Mouse (Mus musculus) monocyte, adult 2 months (primary cell): Measurements from ENCODE around the gene Tfdp2.

ENCODE experiments used
- DNase-seq, 2 experiments: peaks; one replicate each; pipeline ENCODE4 v3.0.0; 2022; ENCODE audit warnings: low spot score in 2 of 2, low read depth in 1 of 2

The Tfdp2 gene

DNA sequence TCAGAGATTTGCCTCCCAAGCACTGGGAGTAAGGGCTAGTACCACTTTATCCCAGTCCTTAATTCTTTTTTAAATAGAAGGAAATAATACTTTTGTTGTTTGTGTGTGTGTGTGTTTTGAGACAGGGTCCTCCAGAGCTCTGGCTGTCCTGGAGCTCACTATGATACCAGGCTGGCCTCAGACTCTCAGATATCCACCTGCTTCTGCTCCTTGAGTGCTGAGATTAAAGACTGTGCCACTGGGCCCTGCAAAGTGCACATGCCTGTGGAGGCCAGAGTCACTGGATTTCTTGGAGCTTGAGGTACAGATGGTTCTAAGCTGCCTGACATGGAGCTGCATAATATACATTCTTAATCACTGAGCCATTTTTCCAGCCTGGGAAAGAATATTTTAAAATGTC lies 32.2 kb downstream of the Tfdp2 start:
- no peak for DNase-seq

DNA sequence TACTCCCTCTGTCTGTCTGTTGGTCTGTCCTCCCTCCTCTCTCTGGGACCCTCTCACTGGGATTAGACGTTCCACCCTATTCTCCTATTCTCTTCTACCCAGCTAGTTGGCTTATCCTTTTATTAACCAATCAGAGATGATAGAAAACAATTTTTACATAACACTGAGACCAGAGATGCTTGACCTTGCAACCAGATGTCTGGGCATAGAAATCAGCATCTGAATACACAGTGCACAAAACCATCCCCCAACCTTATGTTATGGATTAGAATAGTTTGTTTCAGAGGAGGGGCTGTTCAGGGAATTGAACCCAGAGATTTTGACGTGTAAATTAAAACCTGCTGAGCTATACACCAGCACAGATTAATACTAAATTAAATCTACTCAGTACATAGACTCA lies 34.2 kb downstream of the Tfdp2 start:
- DNase-seq: no peak

DNA sequence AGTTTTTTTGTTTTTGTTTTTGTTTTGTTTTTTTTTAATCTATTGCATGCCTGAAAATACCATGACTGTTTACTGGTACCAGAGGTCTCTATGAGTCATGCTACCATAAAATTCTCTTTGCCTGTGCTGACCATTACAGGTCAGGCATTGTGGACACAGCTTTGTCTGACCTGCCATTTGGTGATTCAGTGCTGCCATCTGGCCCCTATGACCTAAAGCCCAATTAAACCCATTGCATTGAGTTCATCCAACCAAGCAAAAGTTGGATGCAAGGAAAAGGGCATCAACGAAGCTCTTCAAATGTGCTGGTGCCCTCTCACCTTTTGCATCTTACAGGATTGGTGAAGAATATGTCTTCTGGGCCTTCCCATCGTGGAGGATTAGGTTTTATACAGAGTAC lies 39.4 kb downstream of the Tfdp2 start:
- no peak for DNase-seq

DNA sequence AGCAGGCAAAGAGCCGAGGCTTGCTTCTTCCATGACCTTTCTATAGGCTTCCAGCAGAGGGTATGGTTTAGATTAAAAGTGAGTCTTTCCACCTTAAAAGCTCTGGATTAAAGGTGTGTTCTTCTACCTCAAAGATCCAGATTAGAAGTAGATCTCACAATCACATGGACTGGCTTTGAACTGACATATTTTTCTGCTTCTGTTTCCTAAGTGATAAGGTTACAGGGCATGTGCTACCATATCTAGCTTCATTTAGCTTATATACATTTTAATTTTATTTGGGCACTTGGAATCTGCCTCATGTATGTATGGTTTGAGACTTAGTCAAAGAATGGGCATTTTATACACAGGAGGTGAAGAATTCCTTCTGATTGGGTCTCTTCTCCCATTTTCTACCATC lies 41.3 kb downstream of the Tfdp2 start:
- no peak for DNase-seq

DNA sequence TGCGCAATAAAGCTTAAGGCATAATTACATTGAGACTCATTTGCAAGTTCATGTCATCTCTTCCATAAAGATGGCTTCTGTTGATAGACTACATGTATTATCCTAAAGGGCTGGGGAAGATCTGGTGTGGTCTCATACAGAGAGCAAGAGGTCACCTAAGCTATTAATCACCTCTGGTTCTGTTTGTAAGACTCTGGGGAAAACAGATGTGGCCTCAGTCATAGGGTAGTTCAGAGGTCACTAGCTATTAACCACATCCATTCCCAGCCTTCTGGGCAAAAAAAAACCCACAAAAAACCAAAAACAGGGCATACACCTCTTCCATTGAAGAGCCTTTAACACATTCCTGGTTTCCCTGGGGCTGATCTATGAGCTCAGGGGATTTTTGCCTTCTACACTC lies 42.2 kb downstream of the Tfdp2 start:
- DNase-seq: no peak

DNA sequence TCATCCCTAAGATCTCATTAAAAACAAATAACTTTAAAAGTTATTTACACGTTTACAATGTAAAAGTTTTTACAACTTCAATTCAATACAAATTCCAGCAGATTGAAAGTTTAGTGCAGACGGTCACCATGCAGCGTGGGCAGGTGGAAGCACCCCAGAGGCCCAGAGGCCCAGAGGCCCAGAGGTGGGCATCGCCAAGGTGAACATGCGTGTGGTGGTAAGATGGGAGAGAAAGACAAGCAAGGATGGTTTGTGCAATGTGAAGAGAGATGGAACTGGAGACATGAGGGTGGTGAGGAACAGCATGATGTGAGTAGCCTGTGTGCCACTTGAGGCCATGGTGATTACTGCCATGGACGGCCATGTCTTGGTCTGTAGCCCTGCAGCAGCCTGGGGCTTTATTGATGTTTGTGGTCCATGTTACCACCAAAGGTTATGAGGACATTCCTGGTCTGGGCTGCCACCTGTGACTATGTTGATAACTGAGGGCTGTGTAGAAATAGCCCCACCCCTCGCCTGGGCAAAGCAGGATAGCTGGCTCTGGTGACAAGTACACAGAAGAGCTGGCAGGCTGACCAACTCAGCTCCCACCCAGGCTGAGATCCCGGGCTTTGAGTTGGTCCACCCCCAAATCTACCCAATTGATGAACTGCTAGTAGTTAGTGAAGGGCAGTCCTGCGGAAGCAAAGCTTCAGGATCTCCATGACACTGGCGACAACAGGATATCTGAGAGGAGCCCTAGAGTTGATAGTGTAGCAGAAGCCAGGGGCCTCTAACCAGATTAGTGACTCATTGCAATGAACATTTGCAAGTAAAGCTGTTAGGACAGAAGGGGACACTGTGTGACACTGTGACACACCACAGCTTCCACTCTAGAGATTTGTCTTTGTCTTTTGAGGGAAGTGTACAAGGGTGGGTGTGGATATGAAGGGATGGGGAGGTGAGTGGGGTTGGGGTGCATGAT lies 45.3 kb downstream of the Tfdp2 start:
- DNase-seq: no peak

DNA sequence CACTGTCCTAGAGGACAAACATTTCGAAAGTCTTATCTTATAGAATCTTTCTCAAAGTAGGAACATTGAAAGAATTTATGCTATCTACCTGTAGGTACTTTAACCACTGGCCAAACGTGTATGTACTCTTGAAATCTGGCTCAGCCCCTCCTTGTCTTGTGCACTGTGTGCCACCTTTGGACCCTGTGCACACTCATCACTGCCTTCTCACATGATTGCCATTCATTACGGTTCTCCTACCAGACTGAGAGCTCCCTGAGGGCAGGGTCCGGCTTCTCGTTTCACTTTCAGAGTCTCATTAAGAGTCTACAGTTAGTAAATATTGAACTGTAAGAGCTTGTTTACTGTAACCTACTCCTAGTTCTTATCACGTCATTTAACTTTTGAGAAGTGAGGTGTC lies 47.8 kb downstream of the Tfdp2 start:
- no peak for DNase-seq

DNA sequence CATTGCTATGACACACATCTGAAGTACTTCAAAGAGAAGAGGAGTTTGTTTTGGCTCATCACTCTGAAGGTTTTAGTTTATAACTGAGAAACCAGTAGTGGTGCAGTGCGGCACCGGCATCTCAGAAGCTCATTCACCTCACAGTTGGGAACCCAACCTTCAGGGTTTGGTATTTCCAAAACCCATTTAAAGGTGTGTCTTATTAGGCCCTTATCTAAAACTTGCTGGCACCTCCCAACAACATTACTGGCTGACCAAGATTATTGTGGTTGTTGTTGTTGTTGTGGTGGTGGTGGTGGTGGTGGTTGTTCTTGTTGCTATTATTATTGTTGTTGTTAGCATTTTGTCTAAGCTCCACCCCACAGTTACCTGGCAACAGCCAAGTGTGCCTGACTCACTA lies 58.7 kb downstream of the Tfdp2 start:
- no peak for DNase-seq

DNA sequence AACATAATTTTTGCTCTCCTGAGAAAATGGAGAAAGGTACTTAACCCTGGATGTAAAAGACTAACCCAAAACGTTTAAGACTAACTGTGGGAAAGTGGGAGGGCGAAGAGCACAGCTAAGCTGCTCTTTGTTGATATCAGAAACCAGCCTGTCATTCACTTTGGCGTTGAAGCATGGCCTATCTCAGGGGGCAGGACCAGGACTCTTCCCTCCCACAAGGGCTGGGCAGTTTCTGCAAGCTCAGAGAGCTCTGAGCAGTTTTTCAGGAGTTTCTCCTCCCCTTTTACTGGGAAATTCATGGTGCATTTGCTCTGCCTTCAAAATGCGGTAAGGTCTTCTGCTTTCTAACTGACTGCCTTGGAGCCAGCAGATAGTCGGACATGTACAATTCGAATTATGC lies 62.4 kb downstream of the Tfdp2 start:
- DNase-seq: no peak

DNA sequence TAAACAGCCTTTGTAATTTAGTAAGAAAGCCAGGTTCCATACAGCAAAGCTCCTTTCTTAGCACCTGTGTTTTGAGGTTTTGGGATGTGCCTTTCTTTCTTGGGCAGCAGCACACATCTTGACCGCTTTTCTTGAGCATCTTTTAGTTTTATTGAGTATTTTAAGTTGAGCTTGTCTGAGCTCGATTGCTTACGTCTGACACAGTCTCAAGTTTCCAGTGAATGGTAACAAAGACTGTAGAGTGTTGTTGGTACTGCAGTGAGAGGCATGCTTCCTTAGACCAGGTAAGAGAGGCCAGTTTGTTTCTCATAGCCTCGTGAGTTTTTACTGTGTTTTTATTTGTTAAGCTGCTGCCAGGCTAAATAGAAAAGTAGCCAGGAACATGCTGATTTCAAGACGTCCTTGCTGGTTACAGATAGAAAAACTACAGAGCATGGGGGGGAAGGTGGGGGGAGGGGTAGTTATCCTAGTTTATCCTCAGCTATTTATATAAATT lies 63.0 kb downstream of the Tfdp2 start:
- DNase-seq: no peak

DNA sequence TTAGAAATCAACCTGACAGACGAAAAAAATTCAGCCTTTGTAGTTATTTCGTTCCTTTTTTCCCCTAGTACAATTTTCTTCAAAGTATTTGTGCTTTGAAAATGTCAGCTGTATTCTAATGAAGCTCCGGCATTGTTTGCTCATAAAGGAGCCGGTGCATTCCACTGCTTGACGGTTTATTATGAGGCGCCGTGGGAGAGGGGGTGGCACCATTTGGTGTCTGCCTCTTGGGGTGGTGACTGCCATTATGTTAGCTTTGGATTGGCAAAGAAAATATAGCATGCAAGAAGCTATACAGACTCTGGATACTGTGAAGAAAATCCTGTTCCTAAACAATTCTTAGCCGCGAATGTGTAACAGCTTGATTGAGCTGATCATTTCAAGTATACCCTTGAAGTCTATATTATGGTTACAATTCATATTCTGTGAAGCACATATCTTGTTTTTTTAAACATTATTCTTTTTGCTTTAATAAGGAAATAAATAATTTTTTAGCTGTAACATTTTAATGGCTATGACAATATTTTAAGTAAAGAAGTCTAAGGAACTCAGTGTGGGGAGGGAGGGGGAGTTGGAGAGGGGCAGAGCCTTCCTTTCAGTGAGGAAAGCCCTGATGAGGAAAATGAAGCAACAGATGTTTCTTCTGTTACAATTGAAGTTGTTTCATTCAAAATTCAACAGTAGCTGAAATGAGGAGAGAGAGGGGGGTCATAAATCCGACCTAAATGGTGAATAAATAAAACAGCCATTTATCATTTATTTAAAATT lies 63.9 kb downstream of the Tfdp2 start:
- no peak for DNase-seq

DNA sequence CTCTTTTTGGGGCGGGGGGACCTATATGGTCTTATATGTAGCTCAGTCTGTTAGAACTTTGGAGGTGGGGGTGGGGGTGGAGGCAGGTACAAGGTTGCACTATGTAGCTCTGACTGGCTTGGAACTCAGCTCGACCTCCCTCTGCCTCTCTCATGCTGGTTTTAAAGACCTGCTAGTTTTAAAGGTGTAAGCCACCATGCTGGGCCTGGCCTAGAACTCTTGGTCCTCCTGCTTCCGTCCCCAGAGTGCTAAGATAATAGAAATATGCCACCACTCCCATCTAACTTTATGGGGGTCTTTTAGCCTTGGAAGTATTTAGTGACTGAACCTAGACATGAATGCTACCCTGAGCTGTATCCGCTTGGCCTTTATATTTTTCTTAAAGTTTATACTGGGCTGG lies 65.0 kb downstream of the Tfdp2 start:
- DNase-seq: no peak

DNA sequence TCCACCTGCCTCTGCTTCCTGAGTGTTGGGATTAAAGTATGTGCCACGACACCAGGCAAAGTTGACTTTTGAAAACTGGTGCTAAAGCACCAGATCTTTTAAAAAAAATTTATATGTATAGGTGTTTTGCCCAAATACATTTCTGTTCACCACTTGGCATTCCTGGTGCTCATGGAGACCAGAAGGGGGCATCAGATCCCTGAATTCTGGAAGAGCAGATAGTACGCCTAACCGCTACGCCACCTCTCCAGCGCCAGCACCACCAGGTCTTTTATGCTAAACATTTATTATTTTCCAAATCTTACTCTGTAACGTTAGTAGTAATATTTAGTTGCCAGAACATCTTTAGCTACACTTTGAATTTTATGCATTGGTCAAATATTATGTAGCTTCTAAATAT lies 65.9 kb downstream of the Tfdp2 start:
- DNase-seq: no peak

DNA sequence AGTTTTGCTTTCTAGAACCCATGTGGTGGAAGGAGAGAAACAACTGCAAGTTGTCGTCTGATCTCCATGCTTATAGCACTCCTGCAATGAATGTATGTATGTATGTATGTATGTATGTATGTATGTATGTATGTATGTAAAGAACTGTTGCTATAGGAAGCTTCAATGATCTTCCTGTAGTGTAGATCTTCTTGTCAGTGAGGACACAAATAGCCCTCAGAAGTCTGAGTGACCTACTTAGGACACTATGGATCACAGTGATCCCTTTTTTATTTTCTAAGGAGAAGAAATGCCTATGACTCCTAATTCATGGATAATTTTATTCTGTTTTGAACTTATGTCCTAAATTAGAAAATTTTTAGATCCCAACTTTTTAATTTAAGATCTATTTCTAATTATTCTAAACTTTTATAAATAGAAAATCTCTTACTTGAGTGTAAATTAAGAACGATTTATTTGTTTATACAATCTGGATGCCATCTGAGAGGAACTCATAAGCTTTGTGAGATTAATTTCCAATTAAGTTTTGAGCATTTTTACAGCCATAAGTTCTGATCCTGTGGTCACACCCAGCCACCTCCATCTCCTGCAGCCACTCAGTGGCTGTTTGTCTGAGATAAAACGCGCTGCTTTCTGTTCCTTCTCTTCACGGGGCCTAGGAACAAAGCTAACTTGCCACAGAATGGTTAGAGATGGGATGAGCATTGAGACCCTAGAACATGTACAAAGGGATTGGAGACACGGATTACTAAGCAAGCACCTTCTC lies 70.9 kb downstream of the Tfdp2 start:
- DNase-seq: no peak

DNA sequence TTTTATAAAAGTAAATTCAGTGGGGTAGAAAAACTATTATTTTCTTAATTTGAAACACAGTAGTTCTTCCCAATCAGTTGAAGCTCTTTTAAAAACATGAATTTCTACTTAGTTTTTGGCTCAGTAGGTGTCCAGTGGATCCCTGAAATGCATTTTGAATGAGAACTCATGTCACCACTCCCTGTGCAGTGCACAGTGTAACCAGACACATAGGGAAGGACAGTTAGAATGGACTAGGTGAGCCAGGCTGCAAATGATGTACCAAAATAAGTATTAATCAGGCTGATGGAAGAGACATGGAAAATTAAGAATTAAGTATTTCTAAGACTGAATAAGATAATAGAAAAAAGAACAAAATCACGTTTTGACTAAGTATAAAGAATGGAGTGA lies 71.5 kb downstream of the Tfdp2 start:
- DNase-seq: no peak

DNA sequence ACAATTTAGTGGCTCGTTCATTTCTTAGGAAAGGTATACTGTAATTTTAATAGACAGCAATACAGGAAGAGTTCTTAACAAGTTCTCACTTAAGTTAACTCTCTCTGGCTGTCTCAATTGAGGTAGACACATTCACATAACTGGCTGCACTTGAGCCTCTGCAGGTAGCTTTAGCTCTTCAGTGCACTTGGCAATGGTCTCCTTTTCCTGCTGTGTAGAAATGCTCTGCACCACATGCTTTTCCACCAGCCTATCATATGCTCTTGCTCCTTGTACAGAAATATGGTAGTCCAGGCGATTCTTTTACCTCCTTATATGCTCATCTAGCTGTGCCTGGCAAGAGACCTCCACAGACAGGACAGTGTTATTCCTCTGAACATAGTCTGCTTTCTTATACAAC lies 73.7 kb downstream of the Tfdp2 start:
- DNase-seq: no peak

DNA sequence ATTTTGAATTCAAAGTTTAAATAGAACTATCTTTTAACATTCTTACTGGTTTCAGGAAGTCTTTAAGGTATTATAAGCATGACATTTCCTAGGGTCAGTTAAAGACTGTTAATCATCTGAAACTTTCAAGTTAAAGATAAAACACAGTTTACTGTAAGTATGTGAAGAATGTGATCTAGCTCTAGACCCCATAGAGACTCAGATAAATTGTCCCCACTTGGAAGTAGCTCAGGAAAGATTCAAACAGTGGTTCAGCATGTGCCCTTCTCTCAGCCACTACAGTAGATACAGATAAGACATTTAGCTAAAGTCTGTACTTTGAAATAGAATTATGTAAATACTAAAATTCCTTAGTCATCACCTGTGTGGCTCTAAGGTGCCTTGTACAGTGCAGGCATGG lies 79.5 kb downstream of the Tfdp2 start:
- no peak for DNase-seq

DNA sequence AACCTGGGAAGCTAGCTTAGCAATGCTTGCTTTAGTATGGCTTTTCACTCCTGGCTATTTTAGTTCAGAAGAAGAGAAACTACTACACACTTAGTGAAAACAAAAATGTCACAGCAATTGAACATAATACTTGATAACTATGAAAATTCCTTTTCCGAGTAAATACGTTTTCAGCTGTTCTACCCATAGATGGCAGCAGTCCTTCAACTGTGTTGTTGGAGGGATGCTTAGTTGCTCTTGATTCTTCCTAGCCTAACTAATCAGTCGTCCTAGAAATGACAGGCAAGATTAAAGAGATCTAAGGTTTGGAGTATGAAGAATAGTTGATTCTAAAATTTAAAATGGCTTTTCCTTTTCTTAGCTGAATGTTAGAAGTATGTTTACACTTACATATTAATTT lies 85.4 kb downstream of the Tfdp2 start:
- DNase-seq: no peak

DNA sequence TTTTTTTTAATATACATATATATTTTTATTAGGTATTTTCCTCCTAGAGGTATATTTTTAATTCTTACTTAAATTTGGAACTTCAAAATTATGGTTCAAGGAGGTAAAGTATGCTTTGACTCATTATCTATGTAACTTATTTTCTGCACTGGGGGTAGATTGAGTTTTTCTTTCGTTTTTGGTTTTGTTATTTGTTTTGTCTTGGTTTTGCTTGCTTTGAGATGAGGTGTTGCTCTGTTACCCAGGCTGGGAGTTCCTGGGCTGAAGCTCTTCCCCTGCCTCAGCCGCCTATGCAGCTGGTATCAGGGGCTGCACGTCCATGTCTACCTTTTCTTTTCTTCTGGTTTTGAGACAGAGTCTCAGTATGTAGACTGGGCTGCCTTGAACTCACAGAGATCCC lies 86.0 kb downstream of the Tfdp2 start:
- DNase-seq: no peak

DNA sequence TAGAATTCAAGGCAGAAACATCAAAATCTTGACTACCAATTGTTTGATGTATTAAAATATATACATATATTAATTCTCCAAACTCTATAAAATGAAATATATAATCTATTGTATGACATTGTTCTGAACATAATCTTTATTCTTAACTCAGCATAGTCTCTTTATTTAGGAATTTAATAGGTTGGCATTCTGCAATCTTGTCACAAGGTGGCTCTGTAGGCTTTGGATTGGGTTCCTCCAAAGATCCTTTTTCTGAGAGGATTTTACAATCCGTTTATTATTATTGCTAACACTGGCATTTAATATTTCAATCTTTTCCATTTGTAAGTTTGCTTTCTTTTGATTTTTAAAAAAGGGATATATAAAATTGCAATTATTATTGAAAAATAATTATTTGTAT lies 88.8 kb downstream of the Tfdp2 start:
- no peak for DNase-seq

DNA sequence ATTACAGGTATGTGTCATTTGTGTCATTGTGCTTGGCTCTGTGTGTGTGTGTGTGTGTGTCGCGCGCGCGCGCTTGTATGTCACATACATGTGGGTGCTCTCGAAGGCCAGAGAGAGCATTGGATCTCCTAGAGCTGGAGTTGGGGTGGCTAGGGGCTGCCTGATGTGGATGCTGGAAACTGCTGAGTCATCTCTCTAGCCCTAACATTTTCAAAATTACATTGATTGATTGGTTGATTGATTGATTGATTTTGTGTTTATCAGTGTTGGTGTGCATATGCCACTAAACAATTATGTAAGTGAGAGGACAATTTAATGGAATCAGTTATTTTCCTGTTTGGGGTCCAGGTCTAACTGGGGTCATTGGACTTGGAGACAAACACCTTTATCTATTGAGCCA lies 96.1 kb downstream of the Tfdp2 start:
- DNase-seq: no peak
